Mouse (Mus musculus) midbrain, embryonic 14.5 days (tissue): ENCODE data around the gene Ece1. TPM values are rescaled to one million over a fixed set of nuclear protein-coding genes. Genes with fewer than 3 reads are reported as not detected.

Experiments used
- ATAC-seq: fragments of 200-750 bp; cut with Nextera tagmentation; 2 replicates; pipeline ENCODE4 v1.8.0; 2017; ENCODE audit warnings: moderate number of reproducible peaks, moderate library complexity; ENCODE audit not compliant: low FRiP score, low TSS enrichment
- DNase-seq: peaks from one replicate; pipeline ENCODE4 v3.0.0-alpha.2; 2015
- H3K27ac ChIP-seq: fragments of 300-500 bp; sonication (generic); replicated peaks from 2 replicates; pipeline ENCODE4 v1.5.1; 2014; ENCODE audit warnings: mild to moderate bottlenecking, low read depth, low read length, moderate library complexity
- H3K27me3 ChIP-seq: fragments of 300-500 bp; sonication (generic); 2 replicates; pipeline ENCODE4 v1.6.1; 2014; ENCODE audit warnings: low read length, control low read depth, mixed read lengths; ENCODE audit not compliant: control insufficient read depth, insufficient read depth
- H3K36me3 ChIP-seq: fragments of 300-500 bp; sonication (generic); 2 replicates; pipeline ENCODE4 v1.6.1; 2014; ENCODE audit warnings: low read length, control low read depth; ENCODE audit not compliant: control insufficient read depth, insufficient read depth
- H3K4me1 ChIP-seq: fragments of 300-500 bp; sonication (generic); 2 replicates; pipeline ENCODE4 v1.6.1; 2014; ENCODE audit warnings: mild to moderate bottlenecking, antibody characterized with exemption, low read length, control low read depth; ENCODE audit not compliant: control insufficient read depth, insufficient read depth
- H3K4me2 ChIP-seq: fragments of 300-500 bp; sonication (generic); 2 replicates; pipeline ENCODE4 v1.6.1; 2014; ENCODE audit warnings: mild to moderate bottlenecking, low read length, moderate library complexity
- H3K4me3 ChIP-seq: fragments of 300-500 bp; sonication (generic); replicated peaks from 2 replicates; pipeline ENCODE4 v1.5.1; 2014; ENCODE audit warnings: low read depth, low read length
- H3K9ac ChIP-seq: fragments of 300-500 bp; sonication (generic); replicated peaks from 2 replicates; pipeline ENCODE4 v1.6.1; 2014; ENCODE audit warnings: mild to moderate bottlenecking, low read length, moderate library complexity
- H3K9me3 ChIP-seq: fragments of 300-500 bp; sonication (generic); 2 replicates; pipeline ENCODE4 v1.6.1; 2016; ENCODE audit warnings: low read length, control low read depth, mixed read lengths; ENCODE audit not compliant: control insufficient read depth
- WGBS: fragments of 180-500 bp; shearing (Covaris S2); extraction: QIAGEN DNeasy Blood & Tissue Kit; methylation state at CpG from one replicate; pipeline ENCODE4 v1.1.7; 2014; 5-methylcytosine and 5-hydroxymethylcytosine counted together
- polyA plus RNA-seq: library from polyadenylated mRNA; unstranded; fragments of >200 nt; fragmentation: Nextera tagmentation; extraction: Ambion mirVana; gene quantifications from 2 replicates; pipeline ENCODE4 v1.2.1, GENCODE M21; 2014

Gene Ece1
- polyA plus RNA-seq, 1 experiment from 2014 or later, result 18.4 TPM

- no peak overlapping the region for H3K4me3 ChIP-seq
- WGBS, result 6% methylated on average over 8 of the region's 8 CpGs
- peak; percentile 87 for DNase-seq
- H3K36me3 ChIP-seq, result no peaks in the 10 kb centered on the region
- peaks cover 34% of the 10 kb centered on the region for H3K4me1 ChIP-seq
- H3K27me3 ChIP-seq, result no peaks in the 10 kb centered on the region
- H3K9ac ChIP-seq, result no peak overlapping the region
- peak; percentile 62; the same call in 1 of the 2 replicates for ATAC-seq
- no peaks in the 10 kb centered on the region for H3K9me3 ChIP-seq
- 0 out of 2 replicates have a peak overlapping the region, but pooled peaks have one; percentile 2 for H3K4me2 ChIP-seq
- peak overlapping the region; percentile 76 for H3K27ac ChIP-seq
Measured at GRCm38 (mm10) chr4:137897298-137897612, 35.2 kb downstream of the Ece1 start.

- no peak overlapping the region for H3K4me2 ChIP-seq
- no peak overlapping the region for H3K9ac ChIP-seq
- H3K36me3 ChIP-seq, result no peaks in the 10 kb centered on the region
- H3K27me3 ChIP-seq, result no peaks in the 10 kb centered on the region
- WGBS, result 90% methylated on average over 7 of the region's 7 CpGs
- no peak overlapping the region for H3K4me3 ChIP-seq
- H3K9me3 ChIP-seq, result no peaks in the 10 kb centered on the region
- ATAC-seq (no peak), DNase-seq (no peak)
- no peak overlapping the region for H3K27ac ChIP-seq
- peaks cover 31% of the 10 kb centered on the region for H3K4me1 ChIP-seq
Measured at GRCm38 (mm10) chr4:137898490-137898889, 36.5 kb downstream of the Ece1 start.

- 26% methylated on average over 13 of the region's 13 CpGs for WGBS
- H3K4me1 ChIP-seq, result peaks cover 15% of the 10 kb centered on the region
- DNase-seq (peak; percentile 31), ATAC-seq (no peak)
- no peak overlapping the region for H3K9ac ChIP-seq
- no peaks in the 10 kb centered on the region for H3K27me3 ChIP-seq
- H3K36me3 ChIP-seq, result no peaks in the 10 kb centered on the region
- 0 out of 2 replicates have a peak overlapping the region, but pooled peaks have one; percentile 17 for H3K27ac ChIP-seq
- no peaks in the 10 kb centered on the region for H3K9me3 ChIP-seq
- H3K4me2 ChIP-seq, result no peak overlapping the region
- no peak overlapping the region for H3K4me3 ChIP-seq
Measured at GRCm38 (mm10) chr4:137902268-137902667, 40.2 kb downstream of the Ece1 start.

GRCm38 (mm10) chr4:137902873-137903272 lies 40.8 kb downstream of the Ece1 start:
- Histone ChIP-seq H3K36me3 (no peaks in the 10 kb centered on the region), H3K4me3 (no peak overlapping the region), H3K4me2 (no peak overlapping the region), H3K27me3 (no peaks in the 10 kb centered on the region), H3K4me1 (peaks cover 9% of the 10 kb centered on the region), H3K9me3 (no peaks in the 10 kb centered on the region), H3K9ac (no peak overlapping the region), H3K27ac (no peak overlapping the region)
- ATAC-seq, result no peak
- 42% methylated on average over 7 of the region's 7 CpGs for WGBS
- DNase-seq, result no peak

GRCm38 (mm10) chr4:137904956-137905551 lies 43.0 kb downstream of the Ece1 start:
- no peaks in the 10 kb centered on the region for H3K27me3 ChIP-seq
- no peaks in the 10 kb centered on the region for H3K36me3 ChIP-seq
- H3K4me2 ChIP-seq, result no peak overlapping the region
- no peak for ATAC-seq
- no peak for DNase-seq
- H3K27ac ChIP-seq, result no peak overlapping the region
- no peak overlapping the region for H3K4me3 ChIP-seq
- H3K9me3 ChIP-seq, result no peaks in the 10 kb centered on the region
- WGBS, result 71% methylated on average over 13 of the region's 13 CpGs
- H3K4me1 ChIP-seq, result peaks cover 6% of the 10 kb centered on the region; the same call in 1 of the 2 replicates
- H3K9ac ChIP-seq, result no peak overlapping the region

GRCm38 (mm10) chr4:137907979-137908378 lies 45.9 kb downstream of the Ece1 start:
- ATAC-seq (no peak), DNase-seq (peak; percentile 42)
- Histone ChIP-seq H3K36me3 (no peaks in the 10 kb centered on the region), H3K27me3 (no peaks in the 10 kb centered on the region), H3K9ac (no peak overlapping the region), H3K4me1 (no peaks in the 10 kb centered on the region), H3K4me2 (no peak overlapping the region), H3K4me3 (no peak overlapping the region), H3K9me3 (no peaks in the 10 kb centered on the region), H3K27ac (no peak overlapping the region)
- WGBS, result 58% methylated on average over 13 of the region's 13 CpGs

- DNase-seq, result no peak
Measured at GRCm38 (mm10) chr4:137908489-137908888, 46.5 kb downstream of the Ece1 start.

GRCm38 (mm10) chr4:137908915-137909314 lies 46.9 kb downstream of the Ece1 start:
- 86% methylated on average over 4 of the region's 4 CpGs for WGBS
- Histone ChIP-seq H3K4me3 (no peak overlapping the region), H3K9me3 (no peaks in the 10 kb centered on the region), H3K36me3 (no peaks in the 10 kb centered on the region), H3K27me3 (no peaks in the 10 kb centered on the region), H3K4me2 (no peak overlapping the region), H3K9ac (no peak overlapping the region), H3K27ac (no peak overlapping the region), H3K4me1 (peaks cover 9% of the 10 kb centered on the region)
- DNase-seq (no peak), ATAC-seq (no peak)

More at GRCm38 (mm10) chr4:137908489-137908888, 46.5 kb downstream of the Ece1 start:
- no peaks in the 10 kb centered on the region for H3K36me3 ChIP-seq
- ATAC-seq, result no peak
- WGBS, result 89% methylated on average over 7 of the region's 7 CpGs
- H3K4me3 ChIP-seq, result no peak overlapping the region
- no peak overlapping the region for H3K4me2 ChIP-seq
- H3K27me3 ChIP-seq, result no peaks in the 10 kb centered on the region
- H3K9ac ChIP-seq, result no peak overlapping the region
- no peaks in the 10 kb centered on the region for H3K9me3 ChIP-seq
- peaks cover 5% of the 10 kb centered on the region for H3K4me1 ChIP-seq
- H3K27ac ChIP-seq, result no peak overlapping the region

GRCm38 (mm10) chr4:137909471-137909870 lies 47.4 kb downstream of the Ece1 start:
- DNase-seq (no peak), ATAC-seq (no peak)
- 0 out of 2 replicates have a peak, but pooled peaks cover under 1% of the 10 kb centered on the region for H3K27me3 ChIP-seq
- no peak overlapping the region for H3K27ac ChIP-seq
- no peak overlapping the region for H3K4me2 ChIP-seq
- H3K9ac ChIP-seq, result no peak overlapping the region
- H3K36me3 ChIP-seq, result no peaks in the 10 kb centered on the region
- H3K4me1 ChIP-seq, result peaks cover 12% of the 10 kb centered on the region
- 63% methylated on average over 4 of the region's 4 CpGs for WGBS
- H3K4me3 ChIP-seq, result no peak overlapping the region
- no peaks in the 10 kb centered on the region for H3K9me3 ChIP-seq
